Comparison of ENCODE assay signal across 8 mouse cellular contexts in genomic region chr16:3872216-3873047, GRCm38 (mm10). TPM values are rescaled to one million over a fixed set of nuclear protein-coding genes. Genes with fewer than 3 reads are reported as not detected.
DNase-seq lines count a peak whose midpoint lies in the region; ATAC-seq and TF ChIP-seq lines count a peak whose summit lies in the region.

Gene Naa60, plus strand, starts transcription at chr16:3872375.

- peak within 1 kb of the TSS; percentile 63 to 85 for H3K4me3 ChIP-seq in heart, embryonic 14.5 days (ENCODE audit: control insufficient read depth in 1 of 2, insufficient read depth in 1 of 2, low read depth in 1 of 2, low read length in 2 of 2)
- H3K4me3 ChIP-seq in liver, embryonic 13.5 days (replicated peaks), result peak within 1 kb of the TSS; percentile 67
- peak within 1 kb of the TSS; percentile 52 for H3K4me3 ChIP-seq in neural tube, embryonic 11.5 days (ENCODE audit: low read depth, low read length)
- peak within 1 kb of the TSS; percentile 59 for H3K4me3 ChIP-seq in stomach, postnatal 0 days (ENCODE audit: low read depth, low read length)

- peaks cover 30% of the 10 kb centered on the region for H3K36me3 ChIP-seq in heart, embryonic 14.5 days (ENCODE audit: control insufficient read depth, insufficient read depth, low read length)
- H3K36me3 ChIP-seq in liver, embryonic 13.5 days, result peaks cover 11% of the 10 kb centered on the region; the same call in 1 of the 2 replicates
- H3K36me3 ChIP-seq in neural tube, embryonic 11.5 days (ENCODE audit: control insufficient read depth, insufficient read depth, low read length), result peaks cover 2% of the 10 kb centered on the region; the same call in 1 of the 2 replicates
- no peaks in the 10 kb centered on the region for H3K36me3 ChIP-seq in stomach, postnatal 0 days (ENCODE audit: control insufficient read depth, insufficient read depth, low read length)

- peak within 1 kb of the TSS; percentile 93 for H3K4me2 ChIP-seq in heart, embryonic 14.5 days (ENCODE audit: low read length)
- H3K4me2 ChIP-seq in liver, embryonic 13.5 days, result peak within 1 kb of the TSS; percentile 96
- peak within 1 kb of the TSS; percentile 73 for H3K4me2 ChIP-seq in neural tube, embryonic 11.5 days (ENCODE audit: low read depth)
- peak within 1 kb of the TSS; percentile 73 for H3K4me2 ChIP-seq in stomach, postnatal 0 days (replicated peaks; ENCODE audit: low read depth)

- ATAC-seq in heart, embryonic 14.5 days (ENCODE audit: insufficient number of reproducible peaks, insufficient read depth, low FRiP score, low read depth), result peak; percentile 98
- peak; percentile 92 for ATAC-seq in liver, embryonic 13.5 days (ENCODE audit: low read depth)
- peak; percentile 98 for ATAC-seq in neural tube, embryonic 11.5 days (ENCODE audit: insufficient read depth, low FRiP score, low TSS enrichment)
- ATAC-seq in stomach, postnatal 0 days (ENCODE audit: low FRiP score, low TSS enrichment), result peak; percentile 99

- no peak for TF ChIP-seq CTCF in stomach, postnatal 0 days (IDR thresholded peaks at IDR 0.05; ENCODE audit: low read depth)

- DNase-seq in CD4-positive, CD25-positive, alpha-beta regulatory T cell, adult 2 months (ENCODE audit: low read depth, low spot score), result peak; percentile 94
- DNase-seq in c-Kit-negative CD71-positive TER-119-positive erythroid progenitor cells, embryonic 14.5 days (ENCODE audit: low read depth, low spot score), result peak; percentile 68
- DNase-seq in fibroblast of lung, adult 2 months (ENCODE audit: low read depth), result peak; percentile 79
- peak; percentile 95 for DNase-seq in kidney, postnatal 14 days
- peak; percentile 82 for DNase-seq in liver, embryonic 13.5 days
- peak; percentile 91 for DNase-seq in neural tube, embryonic 11.5 days (ENCODE audit: low spot score)
- DNase-seq in stomach, postnatal 0 days (ENCODE audit: low spot score), result peak; percentile 98

- H3K4me1 ChIP-seq in heart, embryonic 14.5 days (ENCODE audit: control insufficient read depth in 2 of 2, insufficient read depth in 2 of 2, low read length in 2 of 2), result peaks cover 3 to 10% of the 10 kb centered on the region in 2 experiments; a peak in 3 of 4 replicates
- H3K4me1 ChIP-seq in liver, embryonic 13.5 days (replicated peaks), result peaks cover 34% of the 10 kb centered on the region
- peaks cover 3% of the 10 kb centered on the region; the same call in 1 of the 2 replicates for H3K4me1 ChIP-seq in neural tube, embryonic 11.5 days (ENCODE audit: control insufficient read depth, insufficient read depth, low read length)
- no peaks in the 10 kb centered on the region for H3K4me1 ChIP-seq in stomach, postnatal 0 days (replicated peaks; ENCODE audit: control insufficient read depth, insufficient read depth)

- H3K9me3 ChIP-seq in heart, embryonic 14.5 days (ENCODE audit: control insufficient read depth, low read length), result no peaks in the 10 kb centered on the region
- H3K9me3 ChIP-seq in liver, embryonic 13.5 days (replicated peaks), result no peaks in the 10 kb centered on the region
- H3K9me3 ChIP-seq in neural tube, embryonic 11.5 days (ENCODE audit: control insufficient read depth, low read length), result no peaks in the 10 kb centered on the region
- no peaks in the 10 kb centered on the region for H3K9me3 ChIP-seq in stomach, postnatal 0 days (ENCODE audit: control insufficient read depth, low read length)

- H3K9ac ChIP-seq in heart, embryonic 14.5 days (ENCODE audit: low read length), result peak within 1 kb of the TSS; percentile 81
- H3K9ac ChIP-seq in liver, embryonic 13.5 days, result peak within 1 kb of the TSS; percentile 78
- H3K9ac ChIP-seq in neural tube, embryonic 11.5 days (ENCODE audit: low read length), result peak within 1 kb of the TSS; percentile 20
- peak within 1 kb of the TSS; percentile 63 for H3K9ac ChIP-seq in stomach, postnatal 0 days (ENCODE audit: low read length)

- peak within 1 kb of the TSS; percentile 58 to 61 for H3K27ac ChIP-seq in heart, embryonic 14.5 days (replicated peaks in 1 of 2; ENCODE audit: control insufficient read depth in 1 of 2, insufficient read depth in 1 of 2, low read depth in 2 of 2, low read length in 2 of 2)
- peak within 1 kb of the TSS; percentile 59 for H3K27ac ChIP-seq in liver, embryonic 13.5 days
- no peak within 1 kb of the TSS for H3K27ac ChIP-seq in neural tube, embryonic 11.5 days (ENCODE audit: low read depth, low read length)
- H3K27ac ChIP-seq in stomach, postnatal 0 days (replicated peaks), result peak within 1 kb of the TSS; percentile 61

- no peaks in the 10 kb centered on the region for H3K27me3 ChIP-seq in heart, embryonic 14.5 days (ENCODE audit: control insufficient read depth, insufficient read depth, low read length)
- H3K27me3 ChIP-seq in liver, embryonic 13.5 days, result no peaks in the 10 kb centered on the region
- no peaks in the 10 kb centered on the region for H3K27me3 ChIP-seq in neural tube, embryonic 11.5 days (ENCODE audit: control insufficient read depth, insufficient read depth, low read length)
- no peaks in the 10 kb centered on the region for H3K27me3 ChIP-seq in stomach, postnatal 0 days (ENCODE audit: control insufficient read depth, insufficient read depth, low read length)

- TF ChIP-seq EP300 in stomach, postnatal 0 days (optimal IDR thresholded peaks at IDR 0.05), result no peak

- WGBS in heart, embryonic 14.5 days, result 5% methylated on average over 47 of the region's 47 CpGs
- 4% methylated on average over 47 of the region's 47 CpGs for WGBS in liver, embryonic 13.5 days (ENCODE audit: insufficient replicate concordance)
- 6% methylated on average over 47 of the region's 47 CpGs for WGBS in neural tube, embryonic 11.5 days
- WGBS in stomach, postnatal 0 days, result 4% methylated on average over 47 of the region's 47 CpGs

RNA-seq across cellular contexts. Expression of gene Naa60, which starts in this region (rescaled TPM):
- polyA plus RNA-seq in heart, embryonic 14.5 days (2014; fragmentation: Nextera tagmentation; extraction: Ambion mirVana), result 39.0 and 40.2 TPM in 2 replicates
- polyA plus RNA-seq in liver, embryonic 13.5 days (2015; fragmentation: Nextera tagmentation; extraction: Ambion mirVana), result 22.9 and 25.3 TPM in 2 replicates
- 66.2 and 66.5 TPM in 2 replicates for polyA plus RNA-seq in neural tube, embryonic 11.5 days (2014; fragmentation: Nextera tagmentation; extraction: Ambion mirVana)
- polyA plus RNA-seq in stomach, postnatal 0 days (2015; fragmentation: Nextera tagmentation; extraction: Ambion mirVana), result 26.7 and 30.8 TPM in 2 replicates

Comparison
In these comparisons a context has a peak if more than half of its experiments do, and no peak if none do; other contexts are left out.
1. H3K9ac ChIP-seq: peak in every context shown above with its lines; median percentile 81 in heart, embryonic 14.5 days; 78 in liver, embryonic 13.5 days; 63 in stomach, postnatal 0 days; 20 in neural tube, embryonic 11.5 days.